Mouse (Mus musculus) testis, adult 2 months (tissue): ENCODE results near the gene Kif3b.
"Not testable (repeated sequence)": the region's sequence is repeated elsewhere in the genome, so short reads cannot be mapped to it uniquely, and the experiment has no call there.

Source experiments
- CTCF ChIP-seq: fragments of 200-500 bp; IDR thresholded peaks from 2 replicates; pipeline ENCODE4 v1.5.1; 2012; ENCODE audit warnings: low read depth, mild to moderate bottlenecking, inconsistent platforms, low read length, moderate library complexity; ENCODE audit not compliant: control insufficient read depth, insufficient read depth, insufficient replicate concordance
- POLR2A ChIP-seq: fragments of 200-500 bp; IDR thresholded peaks from 2 replicates; pipeline ENCODE4 v1.6.1; 2012; ENCODE audit warnings: low read depth, mild to moderate bottlenecking, inconsistent platforms, low read length, moderate library complexity; ENCODE audit not compliant: control insufficient read depth

- TF ChIP-seq CTCF, POLR2A: not testable (repeated sequence)
Measured at GRCm38 (mm10) chr2:153275577-153275976, 15.6 kb upstream of the Kif3b start.
